Mouse (Mus musculus): ENCODE results near the gene Tmed2. TPM values are rescaled to one million over a fixed set of nuclear protein-coding genes. Genes with fewer than 3 reads are reported as not detected.

The Tmed2 gene
- polyA plus RNA-seq, 1 experiment from 2014 or later, result 490 TPM

DNA sequence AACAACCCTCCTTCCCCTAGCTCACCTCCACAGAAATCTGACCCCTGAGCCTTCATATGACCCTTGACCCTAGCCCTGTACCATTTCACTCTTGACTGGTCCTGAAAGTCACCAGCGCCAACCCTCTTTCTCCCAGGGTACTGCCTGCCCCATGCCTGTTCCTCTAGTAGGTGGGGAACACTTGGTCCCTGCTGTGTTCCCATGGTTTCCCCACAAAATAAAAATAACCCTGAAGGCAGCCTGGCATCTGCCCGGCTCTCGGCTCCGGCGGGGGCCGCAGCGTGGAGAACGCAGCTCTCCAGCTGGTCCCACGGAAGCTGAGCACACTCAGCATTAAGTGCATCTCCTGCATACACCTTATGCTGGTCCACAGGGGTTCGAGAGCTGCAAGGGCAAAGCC is 21.8 kb upstream of the Tmed2 start:
- ATAC-seq (ENCODE audit: low FRiP score) (no peak), DNase-seq (ENCODE audit: low spot score, missing footprints) (no peak)
- 52% methylated on average over 10 of the region's 10 CpGs for WGBS
- H3K4me2 ChIP-seq, result no peak overlapping the region
- H3K4me1 ChIP-seq (ENCODE audit: control insufficient read depth, insufficient read depth, low read length), result no peaks in the 10 kb centered on the region
- H3K4me3 ChIP-seq (ENCODE audit: low read depth, low read length), result no peak overlapping the region
- H3K36me3 ChIP-seq (ENCODE audit: control insufficient read depth, insufficient read depth, low read length), result no peaks in the 10 kb centered on the region; the same call in 1 of the 2 replicates
- H3K27ac ChIP-seq (ENCODE audit: low read depth, low read length), result no peak overlapping the region
- H3K9ac ChIP-seq (ENCODE audit: low read length), result no peak overlapping the region
- no peaks in the 10 kb centered on the region for H3K27me3 ChIP-seq (ENCODE audit: control insufficient read depth, insufficient read depth, low read length)
- no peaks in the 10 kb centered on the region for H3K9me3 ChIP-seq (ENCODE audit: control insufficient read depth, low read length)

DNA sequence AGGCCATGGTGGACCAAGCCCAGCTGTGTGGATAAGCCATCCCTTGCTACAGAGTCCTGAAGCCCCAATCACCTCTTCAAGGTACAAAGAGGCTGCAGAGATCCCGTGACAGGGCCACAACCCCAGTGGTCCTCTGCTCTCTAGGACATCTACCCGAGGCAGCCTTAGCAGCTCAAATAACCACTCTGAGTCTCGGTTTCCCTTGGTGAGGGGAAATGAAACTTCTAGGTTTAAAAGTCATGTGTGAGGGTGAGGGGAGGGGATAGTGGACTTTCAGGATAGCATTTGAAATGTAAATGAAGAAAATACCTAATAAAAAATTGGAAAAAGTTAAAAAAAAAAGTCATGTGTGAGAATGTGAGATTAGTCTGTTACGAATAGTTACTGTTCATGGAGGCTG is 18.9 kb upstream of the Tmed2 start:
- DNase-seq (ENCODE audit: low spot score, missing footprints) (no peak), ATAC-seq (ENCODE audit: low FRiP score) (no peak)
- H3K4me3 ChIP-seq (ENCODE audit: low read depth, low read length), result no peak overlapping the region
- no peaks in the 10 kb centered on the region for H3K4me1 ChIP-seq (ENCODE audit: control insufficient read depth, insufficient read depth, low read length)
- H3K36me3 ChIP-seq (ENCODE audit: control insufficient read depth, insufficient read depth, low read length), result no peaks in the 10 kb centered on the region
- H3K27me3 ChIP-seq (ENCODE audit: control insufficient read depth, insufficient read depth, low read length), result no peaks in the 10 kb centered on the region
- no peaks in the 10 kb centered on the region for H3K9me3 ChIP-seq (ENCODE audit: control insufficient read depth, low read length)
- H3K27ac ChIP-seq (ENCODE audit: low read depth, low read length), result no peak overlapping the region
- 85% methylated on average over 4 of the region's 4 CpGs for WGBS
- no peak overlapping the region for H3K4me2 ChIP-seq
- H3K9ac ChIP-seq (ENCODE audit: low read length), result no peak overlapping the region

DNA sequence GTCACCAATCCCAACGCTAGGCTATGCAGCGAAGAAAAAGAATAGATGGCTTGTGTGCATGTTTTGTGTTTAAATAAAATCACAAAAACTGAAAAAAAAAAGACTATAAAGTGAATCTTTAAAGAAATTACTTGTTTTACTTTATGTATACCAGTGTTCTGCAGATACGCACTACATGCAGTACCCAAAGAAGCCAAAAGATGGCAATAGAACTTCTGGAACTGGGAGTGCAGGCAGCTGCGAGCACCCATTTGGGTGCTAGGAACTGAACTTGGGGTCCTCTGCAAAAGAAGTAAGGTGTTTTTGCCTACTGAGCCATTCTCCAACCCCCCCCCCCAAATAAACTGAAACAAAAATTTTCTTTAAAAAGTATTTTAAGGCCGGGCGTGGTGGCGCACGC is 17.5 kb upstream of the Tmed2 start:
- Histone ChIP-seq H3K4me2 (no peak overlapping the region), H3K4me3 (ENCODE audit: low read depth, low read length) (no peak overlapping the region), H3K9ac (ENCODE audit: low read length) (no peak overlapping the region), H3K27me3 (ENCODE audit: control insufficient read depth, insufficient read depth, low read length) (no peaks in the 10 kb centered on the region), H3K27ac (ENCODE audit: low read depth, low read length) (no peak overlapping the region), H3K9me3 (ENCODE audit: control insufficient read depth, low read length) (no peaks in the 10 kb centered on the region), H3K4me1 (ENCODE audit: control insufficient read depth, insufficient read depth, low read length) (no peaks in the 10 kb centered on the region), H3K36me3 (ENCODE audit: control insufficient read depth, insufficient read depth, low read length) (no peaks in the 10 kb centered on the region)
- DNase-seq (ENCODE audit: low spot score, missing footprints) (no peak), ATAC-seq (ENCODE audit: low FRiP score) (no peak)
- WGBS, result 95% methylated on average over 8 of the region's 8 CpGs

DNA sequence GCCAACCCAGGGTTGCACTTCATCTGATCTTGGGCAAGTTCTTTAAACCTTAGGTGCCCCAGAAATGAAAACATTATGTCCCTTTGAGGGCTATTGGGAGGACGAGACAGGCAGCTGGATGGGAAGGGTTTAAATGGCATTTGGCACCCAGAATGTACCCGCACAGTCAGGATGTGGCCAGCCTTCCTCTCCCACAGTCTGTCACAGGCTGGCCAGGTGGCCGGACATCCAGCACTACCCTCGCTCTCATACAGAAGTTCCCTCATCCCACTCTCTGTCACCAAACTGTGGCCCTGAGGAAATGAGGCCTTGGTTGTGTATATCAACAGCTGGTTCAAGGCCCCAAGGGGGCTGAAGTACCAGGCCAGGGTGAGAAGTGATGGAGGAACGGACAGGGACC is 15.6 kb upstream of the Tmed2 start:
- Histone ChIP-seq H3K9ac (ENCODE audit: low read length) (no peak overlapping the region), H3K27ac (ENCODE audit: low read depth, low read length) (no peak overlapping the region), H3K27me3 (ENCODE audit: control insufficient read depth, insufficient read depth, low read length) (no peaks in the 10 kb centered on the region), H3K4me1 (ENCODE audit: control insufficient read depth, insufficient read depth, low read length) (peaks cover 17% of the 10 kb centered on the region), H3K4me2 (no peak overlapping the region), H3K9me3 (ENCODE audit: control insufficient read depth, low read length) (no peaks in the 10 kb centered on the region), H3K36me3 (ENCODE audit: control insufficient read depth, insufficient read depth, low read length) (no peaks in the 10 kb centered on the region), H3K4me3 (ENCODE audit: low read depth, low read length) (no peak overlapping the region)
- ATAC-seq (ENCODE audit: low FRiP score) (no peak), DNase-seq (ENCODE audit: low spot score, missing footprints) (no peak)
- 91% methylated on average over 5 of the region's 5 CpGs for WGBS

DNA sequence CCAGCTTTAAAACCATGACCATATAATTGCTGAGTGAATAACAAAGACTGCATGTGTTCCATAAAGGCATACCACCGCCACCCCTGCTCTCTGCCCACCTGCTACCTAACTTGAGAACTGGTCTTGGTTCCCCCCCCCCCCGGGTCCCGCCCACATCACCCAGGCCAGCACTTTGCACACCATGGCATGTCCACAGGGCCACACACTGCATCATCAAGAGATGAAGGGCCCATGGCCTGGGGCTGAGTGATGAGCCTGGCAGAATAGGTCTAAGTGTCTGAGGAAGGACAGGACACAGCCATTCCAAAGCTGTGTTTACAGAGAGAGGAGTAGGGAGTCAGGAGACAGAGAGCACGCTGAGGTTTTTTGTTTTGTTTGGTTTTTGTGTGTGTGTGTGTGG is 12.1 kb upstream of the Tmed2 start:
- no peak overlapping the region for H3K27ac ChIP-seq (ENCODE audit: low read depth, low read length)
- no peaks in the 10 kb centered on the region for H3K9me3 ChIP-seq (ENCODE audit: control insufficient read depth, low read length)
- no peak overlapping the region; the same call in 1 of the 2 replicates for H3K4me2 ChIP-seq
- H3K4me3 ChIP-seq (ENCODE audit: low read depth, low read length), result no peak overlapping the region
- no peak for ATAC-seq (ENCODE audit: low FRiP score)
- H3K4me1 ChIP-seq (ENCODE audit: control insufficient read depth, insufficient read depth, low read length), result peaks cover 26% of the 10 kb centered on the region
- H3K36me3 ChIP-seq (ENCODE audit: control insufficient read depth, insufficient read depth, low read length), result no peaks in the 10 kb centered on the region
- no peak for DNase-seq (ENCODE audit: low spot score, missing footprints)
- no peak overlapping the region; the same call in none of the 2 replicates for H3K9ac ChIP-seq (ENCODE audit: low read length)
- H3K27me3 ChIP-seq (ENCODE audit: control insufficient read depth, insufficient read depth, low read length), result no peaks in the 10 kb centered on the region
- 77% methylated on average over 4 of the region's 4 CpGs for WGBS

DNA sequence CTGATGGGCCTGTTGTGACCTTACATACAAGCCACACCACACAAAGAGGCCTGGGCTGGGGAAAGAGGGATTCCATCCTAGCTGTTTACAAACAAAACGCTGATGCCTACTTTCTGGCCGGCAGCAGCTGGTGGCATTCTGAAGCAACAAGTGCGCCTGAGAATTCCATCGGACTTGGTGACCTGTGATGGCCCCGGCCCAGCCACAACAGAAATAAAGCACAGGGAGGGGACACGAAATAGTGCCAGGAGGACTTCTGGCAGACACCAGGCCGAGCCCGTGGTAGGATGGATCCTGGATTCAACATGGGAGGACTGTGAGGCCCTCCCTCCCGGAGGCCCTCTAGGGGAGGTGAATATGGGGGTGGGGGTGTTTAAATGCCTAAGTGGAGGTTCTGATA is 11.7 kb upstream of the Tmed2 start:
- H3K9me3 ChIP-seq (ENCODE audit: control insufficient read depth, low read length), result no peaks in the 10 kb centered on the region
- peaks cover 26% of the 10 kb centered on the region for H3K4me1 ChIP-seq (ENCODE audit: control insufficient read depth, insufficient read depth, low read length)
- peak overlapping the region; percentile 32 for H3K4me2 ChIP-seq
- ATAC-seq (ENCODE audit: low FRiP score) (no peak), DNase-seq (ENCODE audit: low spot score, missing footprints) (no peak)
- 56% methylated on average over 9 of the region's 9 CpGs for WGBS
- no peaks in the 10 kb centered on the region for H3K27me3 ChIP-seq (ENCODE audit: control insufficient read depth, insufficient read depth, low read length)
- H3K9ac ChIP-seq (ENCODE audit: low read length), result peak overlapping the region; percentile 44
- H3K36me3 ChIP-seq (ENCODE audit: control insufficient read depth, insufficient read depth, low read length), result no peaks in the 10 kb centered on the region
- no peak overlapping the region for H3K4me3 ChIP-seq (ENCODE audit: low read depth, low read length)
- no peak overlapping the region for H3K27ac ChIP-seq (ENCODE audit: low read depth, low read length)

DNA sequence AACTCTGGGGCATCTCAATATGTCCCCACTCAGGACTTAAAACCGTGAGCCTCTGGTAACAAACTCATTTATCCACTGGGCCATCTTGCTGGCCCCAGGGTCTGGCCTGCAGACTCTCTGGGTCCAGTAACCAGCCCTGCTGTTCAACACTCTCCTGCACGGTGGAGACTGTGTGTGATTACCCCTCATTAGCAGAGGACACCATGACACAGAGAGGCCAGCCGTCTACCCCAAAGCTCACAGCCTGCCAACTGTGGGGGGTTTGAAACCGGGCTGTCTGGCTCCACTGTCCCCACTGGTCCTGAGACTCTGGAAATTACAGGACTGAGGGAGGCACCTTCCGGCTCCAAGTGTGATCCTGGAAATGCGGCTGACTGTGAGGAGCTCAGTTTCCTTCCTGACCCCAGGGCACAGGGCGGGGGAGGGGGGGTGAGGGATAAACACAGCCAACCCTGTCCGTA is 11.3 kb upstream of the Tmed2 start:
- WGBS, result 49% methylated on average over 8 of the region's 8 CpGs
- Histone ChIP-seq H3K9ac (ENCODE audit: low read length) (peak overlapping the region; percentile 30; the same call in 1 of the 2 replicates), H3K4me3 (ENCODE audit: low read depth, low read length) (peak overlapping the region; percentile 4; the same call in 1 of the 2 replicates), H3K36me3 (ENCODE audit: control insufficient read depth, insufficient read depth, low read length) (no peaks in the 10 kb centered on the region), H3K9me3 (ENCODE audit: control insufficient read depth, low read length) (no peaks in the 10 kb centered on the region), H3K27me3 (ENCODE audit: control insufficient read depth, insufficient read depth, low read length) (no peaks in the 10 kb centered on the region), H3K27ac (ENCODE audit: low read depth, low read length) (no peak overlapping the region), H3K4me1 (ENCODE audit: control insufficient read depth, insufficient read depth, low read length) (peaks cover 26% of the 10 kb centered on the region), H3K4me2 (peak overlapping the region; percentile 32)
- ATAC-seq (ENCODE audit: low FRiP score) (no peak), DNase-seq (ENCODE audit: low spot score, missing footprints) (no peak)

DNA sequence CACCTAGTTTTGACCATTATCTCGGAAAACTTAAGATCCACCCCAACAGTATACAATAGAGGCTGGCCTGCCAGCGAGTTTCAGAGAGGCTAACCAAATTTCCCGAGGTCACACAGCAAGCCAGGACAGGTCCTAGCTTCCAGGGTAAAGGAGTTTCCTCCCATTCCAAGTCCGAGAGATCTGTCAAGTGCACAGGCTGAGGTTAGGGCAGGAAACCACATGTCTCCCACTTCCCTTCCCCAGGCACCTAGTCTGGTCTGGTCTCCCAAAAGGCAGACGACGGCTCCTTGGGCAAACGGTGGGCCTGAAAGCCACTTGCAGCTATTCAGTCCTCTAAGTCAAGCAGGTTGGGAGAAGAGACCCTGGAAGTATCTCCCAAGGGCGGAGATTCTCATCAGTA is 10.8 kb upstream of the Tmed2 start:
- H3K9ac ChIP-seq (ENCODE audit: low read length), result peak overlapping the region; percentile 74
- peak overlapping the region; percentile 71; the same call in 1 of the 2 replicates for H3K4me3 ChIP-seq (ENCODE audit: low read depth, low read length)
- H3K36me3 ChIP-seq (ENCODE audit: control insufficient read depth, insufficient read depth, low read length), result no peaks in the 10 kb centered on the region
- H3K9me3 ChIP-seq (ENCODE audit: control insufficient read depth, low read length), result no peaks in the 10 kb centered on the region
- H3K27me3 ChIP-seq (ENCODE audit: control insufficient read depth, insufficient read depth, low read length), result no peaks in the 10 kb centered on the region
- WGBS, result 66% methylated on average over 8 of the region's 8 CpGs
- DNase-seq (ENCODE audit: low spot score, missing footprints), result no peak
- H3K4me1 ChIP-seq (ENCODE audit: control insufficient read depth, insufficient read depth, low read length), result peaks cover 26% of the 10 kb centered on the region
- peak overlapping the region; percentile 61 for H3K4me2 ChIP-seq
- no peak overlapping the region for H3K27ac ChIP-seq (ENCODE audit: low read depth, low read length)
- ATAC-seq (ENCODE audit: low FRiP score), result no peak

DNA sequence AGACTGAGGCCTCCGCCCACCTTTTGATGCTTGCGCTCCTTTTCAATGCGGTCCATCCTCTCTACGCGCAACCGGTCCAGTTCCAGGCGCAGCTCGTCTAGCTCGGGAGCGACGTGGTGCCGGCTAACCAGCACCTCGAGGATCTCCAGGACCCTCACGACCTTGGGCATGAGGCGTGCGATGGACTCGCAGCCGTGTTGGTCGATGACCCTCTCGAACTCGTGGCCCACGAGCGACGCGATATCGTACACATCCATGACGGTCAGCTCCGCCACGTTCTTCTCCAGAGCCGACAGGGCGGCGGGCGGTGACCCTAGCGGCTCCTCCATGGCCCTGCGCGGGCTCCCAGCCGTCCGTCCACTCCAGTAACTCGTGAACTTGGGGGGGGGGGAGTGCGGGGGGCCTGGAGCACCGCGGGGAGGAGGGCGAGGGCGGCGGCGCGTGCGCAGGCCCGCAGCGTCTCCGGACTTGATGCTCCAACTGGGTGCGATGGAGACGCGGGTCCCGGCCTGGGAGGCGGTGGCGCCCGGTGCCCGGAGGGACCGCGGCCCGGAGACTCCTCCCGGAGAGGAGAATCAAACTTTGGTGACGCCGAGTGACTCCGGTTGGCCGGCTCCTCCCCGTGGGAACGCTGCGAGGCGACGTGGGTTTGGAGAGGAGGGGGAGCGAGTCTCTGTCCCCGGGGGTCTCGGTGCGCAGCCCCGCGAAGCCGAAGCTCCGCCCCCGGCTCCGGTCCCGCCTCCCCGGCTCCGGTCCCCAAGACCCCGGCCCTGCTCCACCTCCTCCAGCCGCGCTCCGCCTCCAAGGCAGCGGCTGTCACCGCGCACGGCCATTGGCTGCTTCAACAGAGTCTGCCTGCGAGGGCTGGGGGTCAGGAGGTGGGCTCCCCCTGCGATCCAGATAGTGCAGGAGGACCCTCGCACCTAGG is 9.6 kb upstream of the Tmed2 start, which contains the start of gene Rilpl1:
TSS of gene Rilpl1 (minus strand) at position 737 of the 928 bp plus-strand sequence.
- DNase-seq (ENCODE audit: low spot score, missing footprints) (peak; percentile 99), ATAC-seq (ENCODE audit: low FRiP score) (peak; percentile 95)
- peak within 1 kb of the TSS; percentile 61 for H3K4me2 ChIP-seq
- H3K4me3 ChIP-seq (ENCODE audit: low read depth, low read length), result peak within 1 kb of the TSS; percentile 71
- H3K27ac ChIP-seq (ENCODE audit: low read depth, low read length), result peak within 1 kb of the TSS; percentile 57
- no peaks in the 10 kb centered on the region for H3K27me3 ChIP-seq (ENCODE audit: control insufficient read depth, insufficient read depth, low read length)
- no peaks in the 10 kb centered on the region for H3K36me3 ChIP-seq (ENCODE audit: control insufficient read depth, insufficient read depth, low read length)
- H3K9ac ChIP-seq (ENCODE audit: low read length), result peak within 1 kb of the TSS; percentile 74
- peaks cover 26% of the 10 kb centered on the region for H3K4me1 ChIP-seq (ENCODE audit: control insufficient read depth, insufficient read depth, low read length)
- no peaks in the 10 kb centered on the region for H3K9me3 ChIP-seq (ENCODE audit: control insufficient read depth, low read length)
- under 1% methylated on average over 82 of the region's 96 CpGs for WGBS

All from midbrain, embryonic 11.5 days (tissue).